24 mouse cellular contexts compared by ENCODE assay signal in genomic region chr5:116991461-116991860, GRCm38 (mm10).
A peak's percentile ranks its signal among the peaks of the same experiment; 100 is the strongest.
DNase-seq lines count a peak whose midpoint lies in the region; ATAC-seq lines count a peak whose summit lies in the region.
"Had no signal": no experiment of that assay in that cellular context is flagged by ENCODE, and none has a peak within 500 bp of the region (broad histone marks: within the 10 kb centered on the region; RNA-seq: fewer than 3 reads in every experiment).

No protein-coding gene starts in this region.

- H3K9ac ChIP-seq in forebrain, embryonic 11.5 days (ENCODE audit: low read length): no peak overlapping the region
- H3K9ac ChIP-seq: forebrain, embryonic 12.5 days; heart, embryonic 13.5 days; hindbrain, embryonic 14.5 days; midbrain, embryonic 15.5 days; neural tube, embryonic 13.5 days had no signal

- H3K4me1 ChIP-seq in forebrain, embryonic 11.5 days (replicated peaks; ENCODE audit: control insufficient read depth, insufficient read depth, low read length): no peaks in the 10 kb centered on the region
- H3K4me1 ChIP-seq: forebrain, embryonic 12.5 days; heart, embryonic 13.5 days; midbrain, embryonic 15.5 days; neural tube, embryonic 13.5 days had no signal

- H3K27me3 ChIP-seq in forebrain, embryonic 11.5 days (ENCODE audit: control insufficient read depth, insufficient read depth, low read length): no peaks in the 10 kb centered on the region
- H3K27me3 ChIP-seq: forebrain, embryonic 12.5 days; heart, embryonic 13.5 days; midbrain, embryonic 15.5 days; neural tube, embryonic 13.5 days had no signal

- no peak overlapping the region for H3K4me3 ChIP-seq in forebrain, embryonic 11.5 days (ENCODE audit: low read depth, low read length)
- H3K4me3 ChIP-seq: forebrain, embryonic 12.5 days; heart, embryonic 13.5 days; midbrain, embryonic 15.5 days; myocyte; neural tube, embryonic 13.5 days had no signal

- H3K4me2 ChIP-seq in forebrain, embryonic 11.5 days (ENCODE audit: low read depth, low read length, severe bottlenecking): no peak overlapping the region
- H3K4me2 ChIP-seq: forebrain, embryonic 12.5 days; heart, embryonic 13.5 days; hindbrain, embryonic 14.5 days; midbrain, embryonic 15.5 days; neural tube, embryonic 13.5 days had no signal

- ATAC-seq in cerebellum, adult (ENCODE audit: insufficient number of reproducible peaks, low FRiP score, low TSS enrichment): 0 out of 2 replicates have a peak, but pooled peaks have one; percentile 58
- no peak for ATAC-seq in forebrain, embryonic 11.5 days (replicated peaks; ENCODE audit: low FRiP score)
- ATAC-seq: activated CD4-positive, CD25-positive, alpha-beta regulatory T cell, adult 4 months; midbrain, embryonic 15.5 days had no signal

- 90% methylated on average over 6 of the region's 6 CpGs for WGBS in forebrain, embryonic 11.5 days

- intact Hi-C loops in left cerebral cortex, postnatal 4 days (cut with DNase I): no loop called here
- intact Hi-C loops in left cerebral cortex, postnatal 10 days (cut with DNase I): no loop called here
- intact Hi-C loops in heart, postnatal 10 days (cut with DNase I): no loop called here

- no peaks in the 10 kb centered on the region for H3K36me3 ChIP-seq in forebrain, embryonic 11.5 days (ENCODE audit: control insufficient read depth, insufficient read depth, low read length)
- H3K36me3 ChIP-seq: forebrain, embryonic 12.5 days; heart, embryonic 13.5 days; midbrain, embryonic 15.5 days; neural tube, embryonic 13.5 days had no signal

- peak; percentile 41 for DNase-seq in left cerebral cortex, postnatal 4 days
- no peak for DNase-seq in left cerebral cortex, postnatal 10 days (ENCODE audit: extremely low spot score in 1 of 2, low spot score in 2 of 2)
- peak; percentile 78 for DNase-seq in cerebellum, adult 8-10 months
- peak; percentile 76 to 81 for DNase-seq in cerebellum, postnatal 36 days
- DNase-seq in heart, postnatal 10 days: no peak
- DNase-seq in forebrain, embryonic 11.5 days (ENCODE audit: low spot score): no peak
- no peak for DNase-seq in heart, adult 9 months (ENCODE audit: low spot score in 2 of 2)
- DNase-seq: adrenal gland, adult 8-10 months; heart, postnatal 36 days; kidney, adult 2 months; lung, postnatal 14 days; right cerebral cortex, adult 18-20 months; right cerebral cortex, postnatal 4 days; thymus, adult 18-20 months; thymus, postnatal 36 days had no signal

- no peaks in the 10 kb centered on the region for H3K9me3 ChIP-seq in forebrain, embryonic 11.5 days (ENCODE audit: control insufficient read depth, low read length)
- H3K9me3 ChIP-seq: forebrain, embryonic 12.5 days; midbrain, embryonic 15.5 days had no signal

- no peak overlapping the region for H3K27ac ChIP-seq in forebrain, embryonic 11.5 days (ENCODE audit: low read depth, low read length)
- H3K27ac ChIP-seq: forebrain, embryonic 12.5 days; heart, embryonic 13.5 days; hindbrain, embryonic 14.5 days; kidney, postnatal 0 days; midbrain, embryonic 15.5 days; neural tube, embryonic 13.5 days had no signal

Comparison
In these comparisons a context has a peak if more than half of its experiments do, and no peak if none do; other contexts are left out.
1. DNase-seq: peak in left cerebral cortex, postnatal 4 days (single experiment), cerebellum, adult 8-10 months (single experiment) and cerebellum, postnatal 36 days (2 of 2); none in left cerebral cortex, postnatal 10 days (0 of 2), heart, postnatal 10 days (0 of 2), forebrain, embryonic 11.5 days (single experiment) and heart, adult 9 months (0 of 2).